Mouse (Mus musculus): ENCODE measurements around the gene Calr4.

Gene Calr4

GRCm38 (mm10) chr4:109234185-109234584 is at the start of gene Calr4:
TSS of gene Calr4 (plus strand) at chr4:109234485.
- DNase-seq (ENCODE audit: extremely low read depth, low read depth, low spot score), result no peak

- DNase-seq (ENCODE audit: extremely low read depth, low read depth, low spot score), result no peak
These were observed 48.5 kb upstream of the Calr4 start for GRCm38 (mm10) chr4:109185616-109186405.

DNA sequence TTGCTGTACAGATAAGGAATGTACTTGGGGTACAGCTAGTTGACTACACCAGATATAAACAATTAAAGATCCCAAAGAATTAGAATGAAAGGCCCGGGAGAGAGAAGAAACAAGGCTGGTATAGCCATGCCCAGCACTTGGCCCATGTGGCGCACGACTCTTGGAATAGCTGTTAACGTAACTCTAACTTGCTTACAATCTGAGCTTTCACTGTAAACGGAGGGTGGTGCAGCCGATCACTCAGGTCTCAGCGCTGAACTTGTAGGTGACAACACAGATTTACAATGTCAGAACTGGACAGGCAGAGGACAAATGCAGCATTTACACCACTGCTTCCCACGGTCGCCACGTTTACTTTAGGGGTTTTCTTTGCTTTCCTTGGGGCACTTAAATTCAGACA is 42.7 kb upstream of the Calr4 start:
- DNase-seq (ENCODE audit: extremely low read depth, low read depth, low spot score), result no peak

DNA sequence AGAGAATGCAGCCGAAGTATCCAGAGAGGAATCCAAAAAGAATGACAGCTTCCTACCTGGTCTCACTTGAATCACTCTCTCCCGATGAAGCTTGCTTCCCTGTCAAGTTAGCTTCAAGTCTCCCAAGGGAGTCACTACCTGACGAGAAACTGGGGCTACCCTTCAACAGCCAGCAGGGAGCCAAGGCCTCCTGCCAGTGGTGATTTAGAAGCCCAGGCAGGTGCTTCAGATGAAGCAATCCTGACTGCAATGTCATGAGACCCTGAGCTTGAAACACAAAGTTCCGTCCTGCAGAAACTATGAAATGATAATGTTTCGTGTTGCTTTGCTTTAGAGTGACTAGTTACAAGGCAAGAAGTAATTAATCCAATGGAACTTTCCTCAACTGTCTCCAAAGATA is 40.4 kb upstream of the Calr4 start:
- DNase-seq (ENCODE audit: extremely low read depth, low read depth, low spot score), result no peak

DNA sequence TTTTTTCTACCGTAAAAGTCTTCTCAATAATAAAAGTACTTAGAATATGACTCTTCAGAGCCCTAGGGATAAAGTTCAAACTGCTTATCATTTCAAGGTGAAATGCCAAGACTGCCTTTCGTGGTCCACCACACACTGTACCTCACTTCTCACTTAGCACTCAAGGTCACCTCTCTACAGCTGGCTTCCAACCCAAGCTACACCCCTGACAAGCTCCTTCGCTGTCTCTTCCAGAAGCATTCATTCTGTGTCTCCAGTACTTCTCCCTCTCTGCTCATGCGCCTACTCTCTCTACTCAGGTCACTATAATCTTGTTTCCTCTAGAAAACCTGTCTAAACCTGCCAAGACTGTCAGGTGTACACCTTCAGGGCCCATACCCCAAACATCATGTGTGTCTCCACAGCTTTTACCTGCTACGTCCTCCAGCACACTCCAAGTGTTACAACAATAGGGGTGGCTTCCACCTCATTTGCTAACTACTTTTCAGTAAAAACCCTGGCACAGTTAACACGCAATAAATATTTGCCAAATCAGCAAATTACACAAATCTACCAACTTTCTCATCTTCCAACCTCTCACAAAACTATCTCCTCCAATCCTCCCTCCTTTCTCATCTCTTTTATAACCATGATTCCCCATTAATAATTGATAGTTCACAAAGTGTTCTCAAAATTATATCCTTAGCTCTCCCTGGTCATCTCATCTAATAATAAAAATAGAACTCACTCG is 38.2 kb upstream of the Calr4 start:
- DNase-seq (ENCODE audit: extremely low read depth, low read depth, low spot score), result no peak

DNA sequence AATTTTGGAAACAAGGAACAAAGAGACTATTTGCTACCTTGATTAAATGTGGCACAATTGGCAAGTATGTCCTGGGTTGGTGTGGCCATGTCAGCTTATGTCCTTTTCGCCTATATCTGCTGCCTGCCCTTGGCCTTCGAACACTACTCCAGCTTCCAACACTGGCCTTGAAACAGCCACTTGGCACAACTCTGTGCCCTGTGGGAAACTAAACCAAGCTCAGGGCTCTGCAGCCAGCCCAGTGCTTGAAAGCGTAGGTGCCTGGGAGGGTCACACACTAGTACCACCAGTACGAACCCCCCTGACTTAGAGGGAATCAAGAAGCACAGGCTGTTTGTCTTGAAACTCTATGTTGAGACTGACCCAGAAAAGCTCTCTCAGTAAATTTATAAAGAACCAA is 35.2 kb upstream of the Calr4 start:
- DNase-seq (ENCODE audit: extremely low read depth, low read depth, low spot score), result no peak

GRCm38 (mm10) chr4:109201582-109202424 is 32.5 kb upstream of the Calr4 start, which contains the start of gene Osbpl9:
TSS of gene Osbpl9 (minus strand) at chr4:109202272.
- DNase-seq (ENCODE audit: extremely low read depth, low read depth, low spot score), result peak; percentile 63

- DNase-seq (ENCODE audit: extremely low read depth, low read depth, low spot score), result no peak
These were observed 30.4 kb upstream of the Calr4 start for GRCm38 (mm10) chr4:109203931-109204330.

GRCm38 (mm10) chr4:109204416-109204815 is 29.9 kb upstream of the Calr4 start:
- DNase-seq (ENCODE audit: extremely low read depth, low read depth, low spot score), result peak; percentile 63

DNA sequence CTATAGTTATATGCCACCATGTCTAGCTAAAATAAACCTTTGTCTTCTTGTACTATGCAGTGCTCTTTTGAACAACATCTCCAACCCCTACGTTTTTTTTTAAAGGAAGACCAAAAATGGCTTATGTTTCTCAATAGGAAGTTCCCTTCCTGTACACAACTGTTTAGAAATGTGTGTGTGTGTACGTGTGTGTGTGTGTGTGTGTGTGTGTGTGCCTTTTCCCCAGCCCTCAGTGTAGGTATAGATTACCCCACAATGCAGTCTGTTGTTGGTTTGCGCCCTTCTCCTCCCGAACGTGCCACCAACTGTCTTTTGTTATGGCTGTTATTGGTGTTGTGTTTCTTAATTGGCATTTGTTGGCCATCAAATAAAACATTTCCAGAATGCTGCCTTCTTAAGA is 26.8 kb upstream of the Calr4 start:
- no peak for DNase-seq (ENCODE audit: extremely low read depth, low read depth, low spot score)

GRCm38 (mm10) chr4:109210253-109210652 is 24.0 kb upstream of the Calr4 start:
- DNase-seq (ENCODE audit: extremely low read depth, low read depth, low spot score), result no peak

DNA sequence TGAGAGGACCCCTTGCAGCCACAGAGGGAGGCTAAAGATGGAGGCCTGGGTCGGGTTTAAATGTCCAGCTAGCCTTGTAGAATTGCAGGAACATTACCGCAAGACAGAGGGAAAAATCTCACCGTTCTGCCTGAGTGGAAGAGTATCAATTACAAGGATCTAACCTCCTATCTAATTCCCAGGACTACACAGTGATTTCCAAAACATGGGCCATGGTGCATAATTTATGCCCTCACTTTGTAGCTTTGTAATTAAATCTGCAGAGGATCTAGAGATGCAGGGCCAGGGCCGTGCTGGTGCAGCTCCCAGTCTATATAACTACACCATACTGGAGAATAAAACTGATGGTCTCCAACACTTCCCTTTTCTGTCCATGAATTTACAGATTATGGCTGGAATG is 23.4 kb upstream of the Calr4 start:
- no peak for DNase-seq (ENCODE audit: extremely low read depth, low read depth, low spot score)

DNA sequence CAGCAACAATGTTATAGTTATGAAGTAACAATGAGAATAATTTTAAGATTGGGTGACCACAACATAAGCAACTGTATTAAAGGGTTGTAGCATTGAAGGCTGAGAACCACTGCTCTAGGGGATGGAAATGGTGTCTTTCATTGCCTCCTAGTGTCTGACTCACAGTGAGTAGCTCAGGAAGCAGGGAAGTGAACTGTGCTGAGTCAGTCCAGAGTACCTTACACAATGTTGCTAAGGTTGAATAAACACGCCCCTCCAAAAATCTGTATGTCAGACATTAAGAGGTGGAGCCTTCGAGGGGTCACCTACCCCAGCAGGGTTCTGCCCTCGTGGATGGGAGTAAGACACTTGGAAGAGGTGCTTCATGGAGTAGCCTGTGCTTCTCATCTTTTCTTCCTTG is 20.3 kb upstream of the Calr4 start:
- DNase-seq (ENCODE audit: extremely low read depth, low read depth, low spot score), result no peak

DNA sequence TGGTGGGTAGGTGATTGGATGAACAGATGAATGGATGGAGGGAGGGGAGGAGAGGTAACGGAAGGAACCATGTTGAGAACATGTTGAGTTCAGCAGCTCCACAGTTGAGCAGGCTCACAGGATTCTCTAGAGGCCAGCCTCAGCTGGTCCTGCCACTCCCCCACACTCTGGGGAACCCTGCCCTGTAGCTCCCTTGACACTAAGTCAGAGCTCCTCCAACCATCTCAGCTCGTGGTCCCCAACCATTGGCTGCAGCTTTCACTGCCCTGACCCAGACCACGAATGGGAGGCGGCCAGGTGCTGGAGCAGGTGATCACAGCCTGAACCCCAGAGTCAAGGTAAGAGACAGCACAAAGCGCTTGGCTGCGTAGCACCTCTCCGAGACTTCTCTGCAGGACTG is 16.3 kb upstream of the Calr4 start:
- DNase-seq (ENCODE audit: extremely low read depth, low read depth, low spot score), result no peak

- no peak for DNase-seq (ENCODE audit: extremely low read depth, low read depth, low spot score)
These were observed 13.8 kb upstream of the Calr4 start for GRCm38 (mm10) chr4:109220441-109220940.

DNA sequence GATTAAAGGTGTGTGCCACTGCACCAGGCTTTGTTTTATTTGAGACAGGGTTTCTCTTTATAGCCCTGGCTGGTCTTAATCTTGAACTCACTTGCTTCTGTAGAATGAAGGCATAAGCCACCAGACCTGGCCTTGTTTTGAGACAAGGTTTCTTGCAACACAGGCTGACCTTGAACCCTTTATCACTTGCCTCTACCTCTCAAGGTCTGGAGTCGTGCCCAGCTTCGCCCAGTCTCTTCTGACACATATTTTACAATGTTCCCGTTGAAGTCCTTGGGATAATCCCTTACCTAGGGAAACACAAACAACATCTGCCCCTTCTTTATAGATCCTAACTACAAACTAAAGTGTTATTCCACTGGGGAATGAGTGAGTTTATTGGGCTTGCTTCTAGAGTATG is 12.3 kb upstream of the Calr4 start:
- no peak for DNase-seq (ENCODE audit: extremely low read depth, low read depth, low spot score)

GRCm38 (mm10) chr4:109224762-109225552 is 9.3 kb upstream of the Calr4 start:
- peak; percentile 36 for DNase-seq (ENCODE audit: extremely low read depth, low read depth, low spot score)

GRCm38 (mm10) chr4:109225606-109226005 is 8.7 kb upstream of the Calr4 start:
- DNase-seq (ENCODE audit: extremely low read depth, low read depth, low spot score), result no peak

DNA sequence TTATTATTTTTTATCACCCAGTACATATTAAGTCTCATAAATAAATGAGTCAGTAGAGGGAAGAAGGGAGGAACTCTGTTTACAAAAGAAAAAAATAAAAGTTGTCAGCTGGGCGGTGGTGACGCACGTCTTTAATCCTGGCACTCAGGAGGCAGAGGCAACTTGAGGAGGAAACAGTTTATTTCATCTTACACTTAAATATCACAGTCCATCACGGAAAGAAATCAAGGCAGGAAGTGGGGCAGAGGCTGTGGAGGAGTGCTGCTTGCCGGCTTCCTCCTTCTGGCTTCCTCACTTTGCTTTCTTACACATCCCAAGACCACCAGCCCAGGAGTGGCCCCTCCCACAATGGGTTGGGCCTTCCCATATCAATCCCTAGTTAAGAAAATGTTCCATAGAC is 8.2 kb upstream of the Calr4 start:
- DNase-seq (ENCODE audit: extremely low read depth, low read depth, low spot score), result no peak

DNA sequence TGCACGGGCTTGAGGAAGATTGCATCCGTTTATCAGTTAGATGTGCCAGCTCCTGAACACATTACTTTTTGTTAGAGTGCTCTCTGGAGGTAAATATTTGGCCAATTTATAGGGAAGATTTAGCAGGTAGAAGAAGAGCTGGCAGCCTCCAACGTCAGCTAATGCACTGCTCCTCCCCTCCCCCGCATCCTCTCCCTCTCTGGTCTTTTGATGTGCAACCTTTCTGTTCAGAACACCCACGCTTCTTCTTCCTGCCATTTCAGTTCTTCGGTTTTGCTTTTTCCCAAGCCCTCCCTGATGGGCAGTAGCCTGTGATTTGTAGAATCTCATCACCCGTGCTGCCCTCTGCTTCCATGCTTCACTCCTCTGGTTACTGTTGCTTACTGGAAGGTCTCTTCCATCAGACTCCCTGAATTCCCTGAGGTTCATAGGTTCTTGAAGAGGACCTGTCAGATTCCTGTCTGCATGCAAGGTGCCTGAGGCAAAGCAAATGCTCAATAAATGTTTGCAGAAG is 4.5 kb upstream of the Calr4 start:
- DNase-seq (ENCODE audit: extremely low read depth, low read depth, low spot score), result no peak
